Mouse (Mus musculus) brain, embryonic 14.5 days (tissue): ENCODE measurements at regions not wholly inside any gene's neighbourhood (a gene's known extent, or its start where the extent isn't known, plus 50 kb on each side); places are given as distances from the start of the nearest gene placed in this dataset.
A peak's percentile ranks its signal among the peaks of the same experiment; 100 is the strongest.

Source experiments
- DNase-seq: peaks from one replicate; pipeline ENCODE4 v3.0.0-alpha.2; 2011; ENCODE audit warnings: low read depth
- CTCF ChIP-seq: fragments of 200-500 bp; IDR thresholded peaks from 2 replicates; pipeline ENCODE4 v1.5.1; 2012; ENCODE audit warnings: inconsistent platforms, mild to moderate bottlenecking, moderate library complexity, borderline replicate concordance; ENCODE audit not compliant: insufficient read depth, insufficient read length; ENCODE audit errors: extremely low read depth
- POLR2A ChIP-seq: fragments of 200-500 bp; IDR thresholded peaks from 2 replicates; pipeline ENCODE4 v1.6.1; 2012; ENCODE audit warnings: mild to moderate bottlenecking, inconsistent platforms, borderline replicate concordance; ENCODE audit not compliant: poor library complexity, insufficient read depth, insufficient read length, severe bottlenecking; ENCODE audit errors: extremely low read depth

GRCm38 (mm10) chr2:108691156-108692007 is 589.2 kb upstream of the Kif18a start:
- no peak for DNase-seq
- TF ChIP-seq CTCF (no peak), POLR2A (no peak)

- peak; percentile 13 for DNase-seq
- TF ChIP-seq POLR2A (no peak), CTCF (no peak)
Observed at GRCm38 (mm10) chr2:108701308-108701707, 579.2 kb upstream of the Kif18a start.

GRCm38 (mm10) chr2:108707856-108708855 is 572.4 kb upstream of the Kif18a start:
- TF ChIP-seq POLR2A (no peak), CTCF (no peak)
- no peak for DNase-seq

GRCm38 (mm10) chr2:108742079-108742478 is 538.5 kb upstream of the Kif18a start:
- no peak for DNase-seq
- TF ChIP-seq CTCF: no peak
- no peak for TF ChIP-seq POLR2A

- DNase-seq: no peak
- no peak for TF ChIP-seq CTCF
- no peak for TF ChIP-seq POLR2A
Observed at GRCm38 (mm10) chr2:108743511-108743910, 537.0 kb upstream of the Kif18a start.

- no peak for TF ChIP-seq POLR2A
- no peak for TF ChIP-seq CTCF
- DNase-seq: no peak
Observed at GRCm38 (mm10) chr2:108744797-108745196, 535.7 kb upstream of the Kif18a start.

GRCm38 (mm10) chr2:108753494-108754225 is 526.9 kb upstream of the Kif18a start:
- no peak for TF ChIP-seq POLR2A
- TF ChIP-seq CTCF: no peak
- peak; percentile 74 for DNase-seq

- no peak for TF ChIP-seq POLR2A
- no peak for TF ChIP-seq CTCF
- no peak for DNase-seq
Observed at GRCm38 (mm10) chr2:108755821-108756220, 524.7 kb upstream of the Kif18a start.

GRCm38 (mm10) chr2:108756251-108756650 is 524.3 kb upstream of the Kif18a start:
- no peak for DNase-seq
- TF ChIP-seq POLR2A (no peak), CTCF (no peak)

- TF ChIP-seq CTCF: no peak
- TF ChIP-seq POLR2A: no peak
- DNase-seq: no peak
Observed at GRCm38 (mm10) chr2:108764703-108765102, 515.8 kb upstream of the Kif18a start.
